Mouse (Mus musculus) spleen, adult 2 months (tissue): Measurements from ENCODE around the gene Gpr141. TPM values are rescaled to one million over a fixed set of nuclear protein-coding genes. Genes with fewer than 3 reads are reported as not detected.

Source experiments
- DNase-seq, 2 experiments: peaks; one replicate each; pipeline versions ENCODE4 v3.0.0 to v3.0.0-alpha.2; 2012 to 2021; ENCODE audit warnings: low spot score in 2 of 2, low read depth in 1 of 2
- H3K27ac ChIP-seq: fragments of 200-500 bp; 2 replicates; pipeline ENCODE4 v1.5.1; 2012; ENCODE audit warnings: low read length, inconsistent platforms; ENCODE audit not compliant: insufficient read depth
- H3K27me3 ChIP-seq: fragments of 200-500 bp; 2 replicates; pipeline ENCODE4 v1.6.1; 2012; ENCODE audit warnings: mild to moderate bottlenecking, moderate library complexity, low read length, inconsistent platforms; ENCODE audit not compliant: control insufficient read depth, insufficient read depth
- H3K36me3 ChIP-seq: fragments of 200-500 bp; 2 replicates; pipeline ENCODE4 v1.6.1; 2012; ENCODE audit warnings: mild to moderate bottlenecking, low read length, inconsistent platforms; ENCODE audit not compliant: control insufficient read depth, insufficient read depth
- H3K4me1 ChIP-seq: fragments of 200-500 bp; 2 replicates; pipeline ENCODE4 v1.6.1; 2011; ENCODE audit warnings: inconsistent platforms; ENCODE audit not compliant: control insufficient read depth, insufficient read depth, insufficient read length
- H3K4me3 ChIP-seq: fragments of 200-500 bp; 2 replicates; pipeline ENCODE4 v1.5.1; 2011; ENCODE audit warnings: mild to moderate bottlenecking, inconsistent platforms; ENCODE audit not compliant: insufficient read depth, insufficient read length; ENCODE audit errors: extremely low read depth
- CTCF ChIP-seq: fragments of 200-500 bp; IDR thresholded peaks from 2 replicates; pipeline ENCODE4 v1.5.1; 2011; ENCODE audit warnings: mild to moderate bottlenecking, inconsistent platforms; ENCODE audit not compliant: insufficient read depth, insufficient read length, insufficient replicate concordance; ENCODE audit errors: extremely low read depth
- POLR2A ChIP-seq: fragments of 200-500 bp; IDR thresholded peaks from 2 replicates; pipeline ENCODE4 v1.6.1; 2011; ENCODE audit warnings: low read depth, low read length, inconsistent platforms
- WGBS: fragments of 180-500 bp; shearing (Covaris S2); methylation state at CpG from one replicate; pipeline ENCODE4 v1.1.7; 2018; 5-methylcytosine and 5-hydroxymethylcytosine counted together
- polyA plus RNA-seq: library from polyadenylated mRNA; depleted of rRNA; stranded (reverse); fragments of >200 nt; gene quantifications from 2 replicates; pipeline ENCODE4 v1.2.3, GENCODE M21; 2012

The Gpr141 gene
- polyA plus RNA-seq, 1 experiment = 1.9 TPM

GRCm38 (mm10) chr13:19745741-19746140, 78.3 kb downstream of the Gpr141 start:
- no peaks in the 10 kb centered on the region for H3K27me3 ChIP-seq
- 56% methylated on average over 2 of the region's 2 CpGs for WGBS
- TF ChIP-seq CTCF (no peak), POLR2A (no peak)
- no peaks in the 10 kb centered on the region for H3K36me3 ChIP-seq
- H3K4me1 ChIP-seq = no peaks in the 10 kb centered on the region
- H3K27ac ChIP-seq = no peak overlapping the region
- H3K4me3 ChIP-seq = no peak overlapping the region
- DNase-seq = no peak

- Histone ChIP-seq H3K4me1 (no peaks in the 10 kb centered on the region), H3K27me3 (no peaks in the 10 kb centered on the region), H3K27ac (no peak overlapping the region), H3K36me3 (no peaks in the 10 kb centered on the region), H3K4me3 (no peak overlapping the region)
- WGBS = 92% methylated on average over 5 of the region's 5 CpGs
- TF ChIP-seq POLR2A (no peak), CTCF (no peak)
- DNase-seq = no peak
Observed at GRCm38 (mm10) chr13:19744536-19744935, 79.5 kb downstream of the Gpr141 start.

DNA sequence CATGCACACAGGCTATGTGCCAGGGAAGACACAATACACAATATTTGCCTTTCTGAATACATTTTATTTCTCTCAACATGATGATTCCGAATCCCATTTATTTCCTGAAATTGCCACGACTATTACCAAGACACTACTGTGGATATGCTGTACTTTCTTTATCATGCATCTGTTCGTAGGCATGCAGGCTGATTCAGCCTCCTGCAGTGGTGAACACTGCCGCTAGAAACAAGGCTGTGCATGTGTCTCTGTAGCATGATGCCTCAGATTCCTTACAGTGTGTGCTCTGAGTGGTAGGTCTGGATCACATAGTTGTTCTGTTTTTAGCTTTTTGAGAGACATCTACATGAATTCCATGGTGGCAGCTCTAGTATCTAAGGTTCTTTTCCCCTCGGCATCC, 89.5 kb downstream of the Gpr141 start:
- 83% methylated on average over 5 of the region's 5 CpGs for WGBS
- no peaks in the 10 kb centered on the region for H3K4me1 ChIP-seq
- no peak overlapping the region for H3K4me3 ChIP-seq
- DNase-seq = no peak
- TF ChIP-seq CTCF (no peak), POLR2A (no peak)
- no peaks in the 10 kb centered on the region for H3K36me3 ChIP-seq
- H3K27me3 ChIP-seq = no peaks in the 10 kb centered on the region
- H3K27ac ChIP-seq = no peak overlapping the region

DNA sequence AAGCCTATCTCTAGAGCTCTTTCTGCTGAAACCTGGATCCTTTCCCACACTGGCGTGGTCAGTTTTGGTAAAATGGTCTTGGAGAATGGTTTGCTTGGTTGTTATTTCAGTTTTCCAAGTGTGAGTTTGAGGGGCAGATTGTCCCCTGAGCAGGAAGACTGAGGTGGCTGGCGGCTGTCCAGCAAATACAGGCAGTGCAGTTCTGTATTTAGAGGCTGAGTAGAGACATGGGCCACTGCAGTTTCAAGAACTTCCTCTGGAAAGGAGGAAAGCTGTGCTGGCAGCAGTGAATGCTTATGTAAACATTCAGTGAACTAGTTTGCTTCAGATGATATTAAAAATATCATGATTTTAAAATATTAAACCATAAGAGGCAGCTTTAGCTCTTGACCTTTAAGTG, 93.2 kb downstream of the Gpr141 start:
- Histone ChIP-seq H3K4me1 (no peaks in the 10 kb centered on the region), H3K36me3 (no peaks in the 10 kb centered on the region), H3K4me3 (no peak overlapping the region), H3K27ac (no peak overlapping the region), H3K27me3 (no peaks in the 10 kb centered on the region)
- TF ChIP-seq POLR2A (no peak), CTCF (no peak)
- DNase-seq = peak in 1 of 2 experiments; percentile 3
- 34% methylated on average over 2 of the region's 2 CpGs for WGBS

DNA sequence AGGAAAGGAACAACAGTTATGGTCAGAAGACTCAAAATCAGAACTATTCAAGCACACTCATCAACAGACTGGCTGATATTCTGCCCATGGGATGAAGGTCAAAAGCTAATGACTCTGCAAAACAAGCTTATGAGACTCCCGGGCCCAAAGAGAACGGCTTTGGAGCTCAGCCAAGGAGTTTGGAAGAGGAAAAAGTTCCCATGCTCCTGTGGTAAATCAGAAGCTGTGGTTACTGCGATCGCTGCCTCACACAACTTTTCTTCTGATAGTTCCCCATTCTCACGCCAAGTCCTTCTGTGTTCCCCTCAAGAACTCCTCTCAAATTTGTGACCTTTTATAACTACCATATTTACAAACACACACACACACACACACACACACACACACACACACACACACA, 105.1 kb downstream of the Gpr141 start:
- no peak for DNase-seq
- Histone ChIP-seq H3K4me3 (no peak overlapping the region), H3K36me3 (no peaks in the 10 kb centered on the region), H3K27ac (no peak overlapping the region), H3K4me1 (no peaks in the 10 kb centered on the region), H3K27me3 (no peaks in the 10 kb centered on the region)
- 15% methylated on average over 5 of the region's 5 CpGs for WGBS
- TF ChIP-seq POLR2A = no peak
- no peak for TF ChIP-seq CTCF

DNA sequence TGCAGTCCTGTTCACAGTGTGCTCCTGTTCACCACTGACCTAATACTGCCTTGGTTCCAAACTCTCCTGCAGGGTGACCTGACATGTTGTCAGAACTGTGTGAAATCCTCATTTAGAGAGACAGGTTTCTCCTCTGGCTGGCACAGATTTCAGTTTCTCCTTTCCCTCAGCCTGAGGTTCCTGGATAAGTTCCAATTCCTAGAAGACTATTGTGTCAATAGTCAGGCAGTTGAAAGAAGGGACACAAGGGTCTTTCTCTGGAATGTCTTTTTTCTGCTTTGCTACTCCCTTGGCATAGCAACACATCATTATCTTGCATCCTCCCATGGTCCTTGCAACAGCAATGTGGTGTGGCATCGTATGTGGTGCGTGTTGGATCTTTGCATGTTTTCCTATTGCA, 106.9 kb downstream of the Gpr141 start:
- Histone ChIP-seq H3K27me3 (no peaks in the 10 kb centered on the region), H3K27ac (no peak overlapping the region), H3K4me1 (no peaks in the 10 kb centered on the region), H3K4me3 (no peak overlapping the region), H3K36me3 (no peaks in the 10 kb centered on the region)
- no peak for TF ChIP-seq POLR2A
- no peak for TF ChIP-seq CTCF
- no peak for DNase-seq
- WGBS = 89% methylated on average over 2 of the region's 2 CpGs

DNA sequence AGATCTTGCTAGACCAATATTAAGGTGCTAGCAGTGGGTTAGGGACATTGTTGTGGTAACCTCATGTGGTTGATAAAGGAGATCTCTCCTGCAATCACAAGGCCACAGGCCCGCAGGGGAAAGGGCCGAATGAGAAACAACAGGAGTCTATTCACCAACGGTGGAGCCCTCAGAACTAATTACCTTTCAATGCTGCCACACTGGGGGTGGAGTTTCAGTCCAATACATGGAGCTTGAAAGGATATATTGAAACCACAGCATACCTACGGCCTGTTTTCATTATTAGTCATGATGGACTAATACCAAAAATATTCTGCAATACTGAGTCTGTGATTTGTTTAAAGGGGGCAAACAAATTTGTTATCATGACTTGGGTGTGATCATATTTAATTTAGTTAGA, 120.3 kb downstream of the Gpr141 start:
- H3K27me3 ChIP-seq = no peaks in the 10 kb centered on the region
- H3K36me3 ChIP-seq = no peaks in the 10 kb centered on the region
- 60% methylated on average over 4 of the region's 4 CpGs for WGBS
- H3K4me3 ChIP-seq = no peak overlapping the region
- H3K4me1 ChIP-seq = no peaks in the 10 kb centered on the region
- TF ChIP-seq POLR2A = no peak
- TF ChIP-seq CTCF = no peak
- DNase-seq = no peak
- H3K27ac ChIP-seq = no peak overlapping the region
